Mouse (Mus musculus) E14TG2a.4 (cell line): ENCODE measurements at regions not wholly inside any gene's neighbourhood (a gene's known extent, or its start where the extent isn't known, plus 50 kb on each side); places are given as distances from the start of the nearest gene placed in this dataset.

ENCODE experiments used
- H3K27me3 ChIP-seq: 2 replicates; pipeline ENCODE4 v1.6.1; 2014; ENCODE audit warnings: low read length, control low read depth; ENCODE audit not compliant: insufficient read depth
- H3K36me3 ChIP-seq: 2 replicates; pipeline ENCODE4 v1.6.1; 2014; ENCODE audit warnings: low read length, control low read depth; ENCODE audit not compliant: insufficient read depth
- H3K4me1 ChIP-seq: replicated peaks from 2 replicates; pipeline ENCODE4 v1.6.1; 2014; ENCODE audit warnings: low read depth, low read length, control low read depth
- H3K4me3 ChIP-seq: replicated peaks from 2 replicates; pipeline ENCODE4 v1.5.1; 2014; ENCODE audit warnings: mild to moderate bottlenecking, low read length
- H3K9me3 ChIP-seq: 2 replicates; pipeline ENCODE4 v1.6.1; 2014; ENCODE audit warnings: low read length, control low read depth
- CTCF ChIP-seq: conservative IDR thresholded peaks from 2 replicates; pipeline ENCODE4 v1.5.1; 2014; ENCODE audit warnings: low read length
- NANOG ChIP-seq: IDR thresholded peaks from 2 replicates; pipeline ENCODE4 v1.6.1; 2014; ENCODE audit warnings: borderline replicate concordance, low read length, mixed read lengths
- POU5F1 ChIP-seq: IDR thresholded peaks from 2 replicates; pipeline ENCODE4 v1.6.1; 2014; ENCODE audit warnings: low read length, borderline replicate concordance

- Histone ChIP-seq H3K27me3 (no peaks in the 10 kb centered on the region), H3K4me3 (no peak overlapping the region), H3K4me1 (no peaks in the 10 kb centered on the region), H3K36me3 (no peaks in the 10 kb centered on the region), H3K9me3 (no peaks in the 10 kb centered on the region)
- TF ChIP-seq NANOG (no peak), CTCF (no peak), POU5F1 (no peak)
These were observed 208.8 kb downstream of the Gm11361 start for GRCm38 (mm10) chr13:28466151-28466550.

DNA sequence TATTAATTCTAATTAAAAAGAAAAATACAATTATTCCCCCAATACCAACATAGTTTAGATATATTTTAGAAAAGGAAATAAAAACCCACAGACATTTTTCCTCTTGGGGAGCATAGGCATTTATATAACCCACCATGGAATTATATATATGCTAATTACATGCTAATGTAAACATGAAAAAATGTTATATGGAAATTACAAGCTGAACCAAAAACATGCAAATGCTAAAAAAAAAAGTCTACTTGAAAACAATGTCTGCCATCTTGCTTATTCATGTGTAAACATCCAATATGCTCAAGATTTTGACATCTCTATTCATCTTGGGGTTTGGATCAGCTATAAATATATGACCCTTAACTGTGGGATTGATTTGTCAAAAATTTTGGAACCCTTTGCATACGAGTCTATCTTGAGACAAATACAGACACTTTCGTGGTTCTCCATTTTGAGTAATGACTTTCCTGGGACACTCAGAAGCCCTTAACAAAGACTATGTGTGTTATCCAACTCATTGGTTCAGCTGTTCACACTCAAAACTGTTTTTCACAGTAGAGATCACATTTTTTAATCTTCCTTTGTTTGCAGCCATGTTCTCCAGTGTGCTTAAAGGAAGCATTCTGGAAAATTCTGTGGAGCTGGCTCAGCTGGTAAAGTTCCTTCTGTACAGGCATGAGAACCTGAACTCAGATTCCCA is 208.0 kb downstream of the Gm11361 start:
- no peaks in the 10 kb centered on the region for H3K36me3 ChIP-seq
- H3K4me3 ChIP-seq, result no peak overlapping the region
- no peak for TF ChIP-seq POU5F1
- no peak for TF ChIP-seq CTCF
- no peak for TF ChIP-seq NANOG
- no peaks in the 10 kb centered on the region for H3K27me3 ChIP-seq
- H3K9me3 ChIP-seq, result no peaks in the 10 kb centered on the region
- no peaks in the 10 kb centered on the region for H3K4me1 ChIP-seq

GRCm38 (mm10) chr13:28461281-28461680 is 204.0 kb downstream of the Gm11361 start:
- TF ChIP-seq NANOG (no peak), POU5F1 (no peak), CTCF (no peak)
- Histone ChIP-seq H3K4me1 (no peaks in the 10 kb centered on the region), H3K9me3 (no peaks in the 10 kb centered on the region)

DNA sequence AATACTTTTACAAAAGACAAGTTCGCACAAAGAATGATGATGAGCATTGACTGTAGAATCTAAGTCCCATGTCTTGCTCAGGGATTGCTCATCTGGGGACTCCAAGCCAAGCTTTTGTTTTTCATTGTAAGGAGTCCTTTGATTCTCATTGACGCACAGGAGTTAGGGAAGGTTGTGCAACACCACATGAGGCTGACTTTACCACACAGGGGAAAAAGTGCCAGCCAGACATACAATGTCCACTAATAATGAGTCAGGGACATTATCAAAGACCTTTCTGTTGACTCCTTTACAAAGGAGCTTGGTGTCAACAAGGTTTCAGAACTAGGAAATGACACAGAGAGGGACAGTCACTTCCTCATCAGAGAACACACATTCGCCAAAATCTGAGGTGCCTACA is 200.1 kb downstream of the Gm11361 start:
- H3K9me3 ChIP-seq, result no peaks in the 10 kb centered on the region
- no peak for TF ChIP-seq POU5F1
- no peak for TF ChIP-seq CTCF
- TF ChIP-seq NANOG, result no peak
- H3K4me3 ChIP-seq, result no peak overlapping the region
- H3K4me1 ChIP-seq, result no peaks in the 10 kb centered on the region
- H3K27me3 ChIP-seq, result no peaks in the 10 kb centered on the region
- H3K36me3 ChIP-seq, result no peaks in the 10 kb centered on the region

More at GRCm38 (mm10) chr13:28461281-28461680, 204.0 kb downstream of the Gm11361 start:
- Histone ChIP-seq H3K27me3 (no peaks in the 10 kb centered on the region), H3K4me3 (no peak overlapping the region), H3K36me3 (no peaks in the 10 kb centered on the region)

DNA sequence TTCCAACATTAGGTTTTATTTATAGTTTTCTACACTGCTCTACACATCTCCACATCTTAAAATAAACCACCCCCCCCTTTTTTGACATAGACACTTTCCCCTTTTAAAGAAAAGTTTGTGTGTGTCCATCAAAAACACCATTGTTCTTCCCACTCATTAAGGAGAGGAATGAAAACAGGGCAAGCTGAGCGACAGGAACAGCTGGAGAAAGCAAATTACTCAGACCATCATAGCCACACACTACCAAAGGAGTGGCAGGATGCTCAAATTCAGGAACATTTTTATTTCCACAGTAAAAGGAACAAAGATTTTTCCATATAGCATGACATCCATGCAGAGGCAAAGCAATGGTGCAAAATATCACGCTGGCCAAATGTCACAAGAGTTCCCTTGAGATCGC is 198.6 kb downstream of the Gm11361 start:
- H3K9me3 ChIP-seq, result no peaks in the 10 kb centered on the region
- no peaks in the 10 kb centered on the region for H3K4me1 ChIP-seq

DNA sequence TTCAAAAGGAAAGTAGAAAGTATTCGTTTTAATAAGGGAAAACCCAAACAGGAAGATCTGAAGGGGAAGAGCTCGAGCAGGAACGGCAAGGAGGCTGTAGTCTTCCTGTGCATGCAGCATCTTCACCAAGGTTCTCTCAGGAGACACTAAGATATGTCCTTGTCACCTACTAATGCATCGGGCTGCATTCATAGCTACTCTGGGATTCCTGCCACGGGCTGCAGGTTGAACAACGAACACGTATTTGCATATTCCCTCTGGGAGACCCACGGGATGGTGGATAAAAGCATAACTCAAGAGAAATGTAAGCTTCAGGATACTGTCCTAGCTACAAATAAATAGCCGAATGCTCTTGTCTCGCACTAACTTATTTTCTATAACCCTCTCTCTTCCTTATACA is 197.7 kb downstream of the Gm11361 start:
- Histone ChIP-seq H3K4me3 (no peak overlapping the region), H3K4me1 (no peaks in the 10 kb centered on the region), H3K36me3 (no peaks in the 10 kb centered on the region), H3K9me3 (no peaks in the 10 kb centered on the region), H3K27me3 (no peaks in the 10 kb centered on the region)
- TF ChIP-seq CTCF, result no peak
- no peak for TF ChIP-seq POU5F1
- TF ChIP-seq NANOG, result no peak

More for the DNA sequence above, 198.6 kb downstream of the Gm11361 start:
- no peak for TF ChIP-seq NANOG
- no peak for TF ChIP-seq POU5F1
- no peak for TF ChIP-seq CTCF
- Histone ChIP-seq H3K4me3 (no peak overlapping the region), H3K27me3 (no peaks in the 10 kb centered on the region), H3K36me3 (no peaks in the 10 kb centered on the region)

DNA sequence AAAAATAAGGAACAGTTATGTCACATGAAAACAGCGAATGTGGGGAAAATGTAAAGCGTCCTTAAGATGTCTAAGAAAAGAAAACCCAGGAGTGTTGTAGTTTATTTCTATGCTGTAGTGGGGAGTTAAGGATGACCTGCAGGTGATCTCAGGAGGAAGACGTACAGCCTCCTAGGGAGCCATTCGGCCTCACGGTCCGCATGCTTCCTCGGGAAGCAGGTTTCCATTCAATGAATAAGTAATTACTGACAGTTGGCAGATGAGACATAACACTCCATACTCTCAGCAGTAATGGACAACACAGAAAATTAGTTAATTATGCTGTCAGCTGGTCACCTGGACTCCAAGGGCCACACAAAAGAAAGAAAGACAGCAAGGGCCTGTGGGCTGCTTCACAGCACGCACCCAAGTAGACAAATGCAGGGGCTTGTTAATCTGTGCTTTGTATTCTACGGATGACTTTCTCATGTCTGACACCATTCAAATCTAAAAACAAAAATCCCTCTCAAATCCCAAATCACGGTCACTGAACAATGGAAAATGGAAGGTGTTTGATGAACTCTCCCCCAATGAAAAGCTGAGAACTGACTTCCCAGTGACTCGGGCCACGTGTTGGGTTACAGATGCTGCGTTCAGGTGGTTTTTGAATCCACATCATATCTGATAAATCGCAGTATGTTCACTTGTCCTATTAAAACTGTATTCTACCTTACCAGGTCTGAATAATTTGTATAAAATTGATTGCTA is 193.5 kb downstream of the Gm11361 start:
- no peak overlapping the region for H3K4me3 ChIP-seq
- no peaks in the 10 kb centered on the region for H3K36me3 ChIP-seq
- no peaks in the 10 kb centered on the region for H3K9me3 ChIP-seq
- H3K4me1 ChIP-seq, result no peaks in the 10 kb centered on the region
- TF ChIP-seq NANOG (no peak), CTCF (no peak), POU5F1 (no peak)
- H3K27me3 ChIP-seq, result no peaks in the 10 kb centered on the region

- TF ChIP-seq NANOG (no peak), POU5F1 (no peak), CTCF (no peak)
- Histone ChIP-seq H3K27me3 (no peaks in the 10 kb centered on the region), H3K9me3 (no peaks in the 10 kb centered on the region), H3K4me1 (no peaks in the 10 kb centered on the region), H3K36me3 (no peaks in the 10 kb centered on the region), H3K4me3 (no peak overlapping the region)
These were observed 191.7 kb downstream of the Gm11361 start for GRCm38 (mm10) chr13:28449026-28449425.

DNA sequence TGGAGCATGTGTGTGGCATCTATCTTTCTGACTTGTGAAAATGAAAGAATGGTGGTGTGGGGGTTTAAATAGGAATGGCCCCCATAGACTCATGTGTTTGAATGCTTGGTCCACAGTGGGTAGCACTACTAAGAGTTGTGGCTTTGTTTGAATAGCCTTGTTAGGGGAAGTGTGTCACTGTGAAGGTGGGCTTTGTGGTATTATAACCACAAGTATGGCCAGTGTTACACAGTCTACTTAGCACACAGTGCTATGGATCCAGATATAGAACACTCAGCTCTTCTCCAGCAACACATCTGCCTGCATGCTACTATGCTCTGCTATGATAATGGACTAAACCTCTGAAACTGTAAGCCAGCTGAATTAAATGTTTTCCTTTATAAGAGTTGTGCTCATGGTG is 184.9 kb downstream of the Gm11361 start:
- H3K36me3 ChIP-seq, result no peaks in the 10 kb centered on the region
- no peaks in the 10 kb centered on the region for H3K27me3 ChIP-seq
- no peaks in the 10 kb centered on the region for H3K4me1 ChIP-seq
- no peak overlapping the region for H3K4me3 ChIP-seq
- TF ChIP-seq POU5F1 (no peak), NANOG (no peak)
- peaks cover 13% of the 10 kb centered on the region for H3K9me3 ChIP-seq
